In the genomic region with DNA sequence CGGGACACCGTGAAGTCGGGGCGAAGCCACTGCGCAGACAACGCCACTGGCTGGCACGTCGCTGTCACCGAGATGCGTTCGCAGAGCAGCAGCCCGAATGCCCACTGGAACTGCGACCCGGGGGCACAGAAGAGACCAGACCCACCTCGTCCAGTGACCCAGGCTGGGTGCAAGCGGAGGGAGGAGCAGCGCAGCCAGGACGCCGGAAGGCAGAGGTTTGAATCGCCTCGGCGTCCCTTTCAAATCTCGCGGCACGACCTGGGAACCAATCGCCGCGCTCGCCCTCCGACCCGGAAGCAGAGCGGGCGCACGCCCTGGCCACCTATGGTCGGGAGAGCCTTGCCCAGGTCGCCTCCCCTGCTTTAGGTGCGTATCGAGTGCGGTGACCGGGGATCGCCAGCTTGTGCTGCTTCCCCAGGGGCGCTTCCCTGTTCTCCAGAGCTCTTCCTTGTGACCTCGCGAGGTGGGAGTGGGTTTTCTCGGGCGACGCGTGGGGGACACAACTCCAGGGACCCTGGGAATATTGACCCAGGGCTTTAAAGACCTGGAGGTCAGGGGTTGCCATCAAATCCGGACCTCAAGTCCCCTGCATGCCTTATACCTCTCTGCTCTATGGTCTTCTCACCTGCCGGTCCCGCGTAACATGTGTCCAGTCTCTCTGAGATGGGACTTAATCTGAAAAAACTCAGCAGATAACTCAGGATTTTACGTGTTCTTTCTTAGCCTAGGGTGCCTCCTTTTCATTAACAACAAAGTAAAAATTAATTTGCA, we compare ENCODE assay signal across 7 mouse cellular contexts. TPM values are rescaled to one million over a fixed set of nuclear protein-coding genes. Genes with fewer than 3 reads are reported as not detected.
DNase-seq lines count a peak whose midpoint lies in the region; ATAC-seq lines count a peak whose summit lies in the region.

TSS of gene Parpbp (minus strand) at position 235 of the 771 bp plus-strand sequence.
TSS of gene Nup37 (plus strand) at position 286 of the 771 bp plus-strand sequence.

- no peaks in the 10 kb centered on the region for H3K9me3 ChIP-seq in embryonic facial prominence, embryonic 11.5 days (replicated peaks; ENCODE audit: control insufficient read depth, low read length)
- no peaks in the 10 kb centered on the region for H3K9me3 ChIP-seq in limb, embryonic 11.5 days (ENCODE audit: control insufficient read depth, low read length)
- H3K9me3 ChIP-seq in midbrain, embryonic 14.5 days (ENCODE audit: control insufficient read depth, low read length), result no peaks in the 10 kb centered on the region

- peak within 1 kb of the TSS; percentile 83 for H3K9ac ChIP-seq in embryonic facial prominence, embryonic 11.5 days (replicated peaks; ENCODE audit: low read length)
- H3K9ac ChIP-seq in limb, embryonic 11.5 days (ENCODE audit: low read length), result peak within 1 kb of the TSS; percentile 82
- peak within 1 kb of the TSS; percentile 75 for H3K9ac ChIP-seq in midbrain, embryonic 14.5 days (replicated peaks; ENCODE audit: low read length)

- H3K4me1 ChIP-seq in embryonic facial prominence, embryonic 11.5 days (ENCODE audit: control insufficient read depth, insufficient read depth, low read length), result no peaks in the 10 kb centered on the region
- peaks cover 8% of the 10 kb centered on the region for H3K4me1 ChIP-seq in limb, embryonic 11.5 days (ENCODE audit: control insufficient read depth, insufficient read depth, low read length)
- peaks cover 9% of the 10 kb centered on the region for H3K4me1 ChIP-seq in midbrain, embryonic 14.5 days (ENCODE audit: control insufficient read depth, insufficient read depth, low read length)

- DNase-seq in adrenal gland, postnatal 14 days, result peak; percentile 94
- peak; percentile 91 for DNase-seq in embryonic facial prominence, embryonic 11.5 days (ENCODE audit: low spot score)
- DNase-seq in heart, adult 11 months, result peak; percentile 98
- DNase-seq in kidney, adult 18-20 months, result peak; percentile 88
- peak; percentile 93 for DNase-seq in limb, embryonic 11.5 days (ENCODE audit: low spot score)
- DNase-seq in midbrain, embryonic 14.5 days, result peak; percentile 93
- peak; percentile 74 to 85 for DNase-seq in spleen, adult 18-20 months

- peak within 1 kb of the TSS; percentile 28; the same call in 1 of the 2 replicates for H3K27ac ChIP-seq in embryonic facial prominence, embryonic 11.5 days (replicated peaks; ENCODE audit: low read depth, low read length)
- no peak within 1 kb of the TSS for H3K27ac ChIP-seq in limb, embryonic 11.5 days (replicated peaks; ENCODE audit: low read depth, low read length)
- H3K27ac ChIP-seq in midbrain, embryonic 14.5 days (replicated peaks; ENCODE audit: low read depth, low read length), result no peak within 1 kb of the TSS

- no peaks in the 10 kb centered on the region; the same call in 1 of the 2 replicates for H3K36me3 ChIP-seq in embryonic facial prominence, embryonic 11.5 days (replicated peaks; ENCODE audit: control insufficient read depth, insufficient read depth, low read depth, low read length)
- no peaks in the 10 kb centered on the region; the same call in 1 of the 2 replicates for H3K36me3 ChIP-seq in limb, embryonic 11.5 days (ENCODE audit: control insufficient read depth, insufficient read depth, low read length)
- peaks cover 10% of the 10 kb centered on the region; the same call in 1 of the 2 replicates for H3K36me3 ChIP-seq in midbrain, embryonic 14.5 days (ENCODE audit: control insufficient read depth, insufficient read depth, low read length)

- H3K4me2 ChIP-seq in embryonic facial prominence, embryonic 11.5 days (ENCODE audit: low read depth, low read length), result peak within 1 kb of the TSS; percentile 77
- H3K4me2 ChIP-seq in limb, embryonic 11.5 days (ENCODE audit: low read depth, severe bottlenecking), result peak within 1 kb of the TSS; percentile 81
- peak within 1 kb of the TSS; percentile 82 for H3K4me2 ChIP-seq in midbrain, embryonic 14.5 days (ENCODE audit: low read length)

- peak within 1 kb of the TSS; percentile 81 for H3K4me3 ChIP-seq in embryonic facial prominence, embryonic 11.5 days (ENCODE audit: low read depth, low read length)
- H3K4me3 ChIP-seq in limb, embryonic 11.5 days (ENCODE audit: low read depth, low read length), result peak within 1 kb of the TSS; percentile 81
- H3K4me3 ChIP-seq in midbrain, embryonic 14.5 days (replicated peaks; ENCODE audit: low read depth, low read length), result peak within 1 kb of the TSS; percentile 86

- 1% methylated on average over 51 of the region's 53 CpGs for WGBS in embryonic facial prominence, embryonic 11.5 days
- 1% methylated on average over 53 of the region's 53 CpGs for WGBS in limb, embryonic 11.5 days
- under 1% methylated on average over 53 of the region's 53 CpGs for WGBS in midbrain, embryonic 14.5 days

- no peaks in the 10 kb centered on the region for H3K27me3 ChIP-seq in embryonic facial prominence, embryonic 11.5 days (ENCODE audit: control insufficient read depth, insufficient read depth, low read length)
- no peaks in the 10 kb centered on the region for H3K27me3 ChIP-seq in limb, embryonic 11.5 days (ENCODE audit: control insufficient read depth, insufficient read depth, low read length)
- no peaks in the 10 kb centered on the region for H3K27me3 ChIP-seq in midbrain, embryonic 14.5 days (ENCODE audit: control insufficient read depth, insufficient read depth, low read length)

- peak; percentile 98 for ATAC-seq in embryonic facial prominence, embryonic 11.5 days (replicated peaks; ENCODE audit: insufficient number of reproducible peaks, low FRiP score, low TSS enrichment, low read depth)
- peak; percentile 93 for ATAC-seq in limb, embryonic 11.5 days (ENCODE audit: insufficient number of reproducible peaks, low FRiP score, low TSS enrichment, low read depth)
- ATAC-seq in midbrain, embryonic 14.5 days (ENCODE audit: low FRiP score, low TSS enrichment), result peak; percentile 97

RNA-seq across cellular contexts. Expression of gene Parpbp, which starts in this region (rescaled TPM):
- 4.2 and 5.2 TPM in 2 replicates for total RNA-seq in adrenal gland, postnatal 14 days (2021)
- 18.0 and 18.9 TPM in 2 replicates for polyA plus RNA-seq in embryonic facial prominence, embryonic 11.5 days (2014; fragmentation: Nextera tagmentation; extraction: Ambion mirVana)
- polyA plus RNA-seq in limb, embryonic 11.5 days (2014; fragmentation: Nextera tagmentation; extraction: Ambion mirVana), result 17.8 and 20.6 TPM in 2 replicates
- 2.0 and 3.5 TPM in 2 replicates for polyA plus RNA-seq in midbrain, embryonic 14.5 days (2014; fragmentation: Nextera tagmentation; extraction: Ambion mirVana)

RNA-seq across cellular contexts. Expression of gene Nup37, which starts in this region (rescaled TPM):
- 13.3 and 15.2 TPM in 2 replicates for total RNA-seq in adrenal gland, postnatal 14 days (2021)
- polyA plus RNA-seq in embryonic facial prominence, embryonic 11.5 days (2014; fragmentation: Nextera tagmentation; extraction: Ambion mirVana), result 115 and 118 TPM in 2 replicates
- polyA plus RNA-seq in limb, embryonic 11.5 days (2014; fragmentation: Nextera tagmentation; extraction: Ambion mirVana), result 112 TPM in 2 replicates
- 29.7 and 37.6 TPM in 2 replicates for polyA plus RNA-seq in midbrain, embryonic 14.5 days (2014; fragmentation: Nextera tagmentation; extraction: Ambion mirVana)
